Mouse (Mus musculus): ENCODE results near the gene Zfp944.
"Not testable (repeated sequence)": the region's sequence is repeated elsewhere in the genome, so short reads cannot be mapped to it uniquely, and the experiment has no call there.

DNA sequence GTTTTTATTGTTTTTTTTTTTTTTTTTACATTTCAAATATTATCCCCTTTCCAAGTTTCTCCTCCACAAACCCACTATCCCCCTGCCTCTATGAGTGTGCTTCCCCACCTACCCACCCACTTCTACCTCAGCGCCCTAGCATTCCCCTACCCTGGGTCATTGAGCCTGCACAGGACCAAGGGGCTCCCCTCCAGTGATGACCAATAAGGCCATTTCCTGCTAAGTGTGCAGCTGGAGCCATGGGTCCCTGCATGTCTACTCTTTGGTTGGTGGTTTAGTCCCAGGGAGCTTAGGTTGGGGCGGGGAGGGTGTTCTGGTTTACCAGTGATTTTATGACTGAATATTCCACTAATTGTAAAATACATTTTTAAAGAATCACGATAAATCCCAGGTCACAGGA is 47.0 kb downstream of the Zfp944 start:
- TF ChIP-seq CTCF (IDR thresholded peaks at IDR 0.05); POLR2A (IDR thresholded peaks at IDR 0.05; ENCODE audit: insufficient read depth, low read depth, low read length); EP300 (IDR thresholded peaks at IDR 0.05; ENCODE audit: insufficient read depth, low read depth, low read length): not testable (repeated sequence)
